ENCODE assay signal across 25 mouse cellular contexts in the genomic region with DNA sequence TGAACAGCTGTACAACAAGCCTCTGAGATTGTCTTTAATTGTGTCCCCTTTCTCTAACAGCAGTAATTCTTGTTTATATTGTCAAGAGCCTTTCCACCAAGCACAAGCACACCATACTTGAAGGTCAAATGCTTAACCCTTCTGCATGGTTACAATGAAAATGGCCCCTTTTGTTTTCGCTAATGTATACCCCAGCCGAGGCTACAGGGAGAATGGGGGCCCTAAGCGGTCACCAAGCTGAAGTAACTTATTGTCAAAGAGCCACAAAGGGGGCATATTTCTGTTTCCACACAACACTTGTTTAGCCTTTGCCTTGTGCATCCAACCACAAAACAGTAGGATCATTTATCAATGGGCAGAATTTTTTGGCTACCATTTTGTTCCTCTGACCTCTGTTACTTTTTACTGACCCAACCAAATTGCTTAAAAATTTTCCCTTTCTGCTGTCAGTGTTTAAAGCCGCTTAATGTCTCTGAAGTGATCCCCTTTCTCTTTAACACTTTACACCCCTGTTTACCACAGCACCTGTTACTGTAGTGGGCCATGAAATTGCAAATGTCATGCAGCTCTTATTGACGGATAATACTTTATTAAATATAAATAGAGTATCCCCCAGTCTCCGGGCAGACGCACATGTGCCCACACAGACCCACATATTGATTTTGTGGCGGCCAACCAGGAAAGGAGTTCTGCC.
DNase-seq lines count a peak whose midpoint lies in the region; ATAC-seq lines count a peak whose summit lies in the region.
"Had no signal": no experiment of that assay in that cellular context is flagged by ENCODE, and none has a peak within 500 bp of the region (broad histone marks: within the 10 kb centered on the region; RNA-seq: fewer than 3 reads in every experiment).

No protein-coding gene starts in this region.

- 18% methylated on average over 8 of the region's 8 CpGs for WGBS in hindbrain, embryonic 12.5 days
- 32% methylated on average over 8 of the region's 8 CpGs for WGBS in hindbrain, embryonic 16.5 days
- WGBS in neural tube, embryonic 11.5 days, result 31% methylated on average over 8 of the region's 8 CpGs
- WGBS in embryonic facial prominence, embryonic 10.5 days, result 47% methylated on average over 8 of the region's 8 CpGs

- no peak overlapping the region for H3K4me2 ChIP-seq in hindbrain, embryonic 12.5 days (replicated peaks)
- H3K4me2 ChIP-seq in hindbrain, embryonic 16.5 days (ENCODE audit: low read length), result no peak overlapping the region
- H3K4me2 ChIP-seq in neural tube, embryonic 11.5 days (ENCODE audit: low read depth), result no peak overlapping the region
- H3K4me2 ChIP-seq: forebrain, embryonic 12.5 days; kidney, embryonic 15.5 days; limb, embryonic 15.5 days; lung, embryonic 14.5 days had no signal

- DNase-seq in neural tube, embryonic 11.5 days (ENCODE audit: low spot score), result no peak
- no peak for DNase-seq in neural tube, embryonic 10.5 days (ENCODE audit: extremely low spot score, low spot score)
- peak; percentile 10 for DNase-seq in embryonic facial prominence, embryonic 10.5 days (ENCODE audit: low spot score)
- peak; percentile 60 for DNase-seq in retina, embryonic 14.5 days (ENCODE audit: low spot score)
- no peak for DNase-seq in layer of hippocampus, postnatal 36 days
- no peak for DNase-seq in yolk sac, embryonic 10.5 days (ENCODE audit: low spot score)
- DNase-seq: adrenal gland, adult 8-10 months; cerebellum, adult 11-12 months; cerebellum, postnatal 14 days; gastrocnemius, postnatal 36 days; heart, adult 2 months; kidney, postnatal 4 days; lung, embryonic 14.5 days; thymus, postnatal 4 days had no signal

- ATAC-seq in hindbrain, embryonic 12.5 days (ENCODE audit: low FRiP score), result peak; percentile 67
- no peak for ATAC-seq in hindbrain, embryonic 16.5 days
- ATAC-seq in neural tube, embryonic 11.5 days (ENCODE audit: insufficient read depth, low FRiP score, low TSS enrichment), result peak; percentile 84
- ATAC-seq: activated CD4-positive, CD25-positive, alpha-beta regulatory T cell, adult 4 months; intestine, postnatal 0 days had no signal

- H3K27me3 ChIP-seq in hindbrain, embryonic 12.5 days, result peaks cover 52% of the 10 kb centered on the region
- H3K27me3 ChIP-seq in hindbrain, embryonic 16.5 days (replicated peaks; ENCODE audit: control insufficient read depth, insufficient read depth, low read length), result no peaks in the 10 kb centered on the region; the same call in 1 of the 2 replicates
- peaks cover 13% of the 10 kb centered on the region for H3K27me3 ChIP-seq in neural tube, embryonic 11.5 days (ENCODE audit: control insufficient read depth, insufficient read depth, low read length)
- H3K27me3 ChIP-seq in embryonic facial prominence, embryonic 10.5 days (replicated peaks; ENCODE audit: low read depth, poor library complexity, severe bottlenecking), result peaks cover 84% of the 10 kb centered on the region
- H3K27me3 ChIP-seq: kidney, embryonic 15.5 days; limb, embryonic 15.5 days; megakaryocyte, embryonic 14.5 days had no signal

- H3K4me1 ChIP-seq in hindbrain, embryonic 12.5 days, result peaks cover 48% of the 10 kb centered on the region
- peaks cover 8% of the 10 kb centered on the region for H3K4me1 ChIP-seq in hindbrain, embryonic 16.5 days (ENCODE audit: control insufficient read depth, insufficient read depth, low read depth, low read length)
- peaks cover 25% of the 10 kb centered on the region for H3K4me1 ChIP-seq in neural tube, embryonic 11.5 days (ENCODE audit: control insufficient read depth, insufficient read depth, low read length)
- peaks cover 68% of the 10 kb centered on the region for H3K4me1 ChIP-seq in embryonic facial prominence, embryonic 10.5 days

- 0 out of 2 replicates have a peak overlapping the region, but pooled peaks have one; percentile 0 for H3K27ac ChIP-seq in hindbrain, embryonic 12.5 days
- H3K27ac ChIP-seq in hindbrain, embryonic 16.5 days (ENCODE audit: low read depth, low read length), result no peak overlapping the region
- H3K27ac ChIP-seq in neural tube, embryonic 11.5 days (ENCODE audit: low read depth, low read length), result no peak overlapping the region
- H3K27ac ChIP-seq in embryonic facial prominence, embryonic 10.5 days (replicated peaks), result 0 out of 2 replicates have a peak overlapping the region, but pooled peaks have one; percentile 57
- H3K27ac ChIP-seq: forebrain, embryonic 12.5 days; heart, adult 2 months; limb, embryonic 15.5 days; liver, embryonic 14.5 days had no signal

- H3K9ac ChIP-seq in hindbrain, embryonic 12.5 days, result no peak overlapping the region
- no peak overlapping the region for H3K9ac ChIP-seq in hindbrain, embryonic 16.5 days (ENCODE audit: low read depth, low read length)
- H3K9ac ChIP-seq in neural tube, embryonic 11.5 days (ENCODE audit: low read length), result no peak overlapping the region
- H3K9ac ChIP-seq: forebrain, embryonic 12.5 days; kidney, embryonic 15.5 days; limb, embryonic 15.5 days; liver, embryonic 14.5 days; lung, embryonic 14.5 days had no signal

- H3K9me3 ChIP-seq in hindbrain, embryonic 12.5 days (replicated peaks), result no peaks in the 10 kb centered on the region
- H3K9me3 ChIP-seq in hindbrain, embryonic 16.5 days (ENCODE audit: control insufficient read depth, low read length), result no peaks in the 10 kb centered on the region
- H3K9me3 ChIP-seq in neural tube, embryonic 11.5 days (ENCODE audit: control insufficient read depth, low read length), result no peaks in the 10 kb centered on the region
- H3K9me3 ChIP-seq in embryonic facial prominence, embryonic 10.5 days, result no peaks in the 10 kb centered on the region
- H3K9me3 ChIP-seq: forebrain, embryonic 12.5 days; G1E; kidney, embryonic 15.5 days; limb, embryonic 15.5 days; megakaryocyte, embryonic 14.5 days had no signal

- H3K4me3 ChIP-seq in hindbrain, embryonic 12.5 days, result no peak overlapping the region
- no peak overlapping the region for H3K4me3 ChIP-seq in hindbrain, embryonic 16.5 days (ENCODE audit: low read length)
- no peak overlapping the region for H3K4me3 ChIP-seq in neural tube, embryonic 11.5 days (ENCODE audit: low read depth, low read length)
- no peak overlapping the region for H3K4me3 ChIP-seq in embryonic facial prominence, embryonic 10.5 days
- H3K4me3 ChIP-seq: erythroblast, embryonic 14.5 days; forebrain, embryonic 12.5 days; heart, adult 2 months; kidney, embryonic 15.5 days; limb, embryonic 15.5 days; megakaryocyte, embryonic 14.5 days had no signal

- H3K36me3 ChIP-seq in hindbrain, embryonic 12.5 days, result no peaks in the 10 kb centered on the region
- no peaks in the 10 kb centered on the region for H3K36me3 ChIP-seq in hindbrain, embryonic 16.5 days (ENCODE audit: control insufficient read depth, insufficient read depth, low read length)
- no peaks in the 10 kb centered on the region for H3K36me3 ChIP-seq in neural tube, embryonic 11.5 days (ENCODE audit: control insufficient read depth, insufficient read depth, low read length)
- no peaks in the 10 kb centered on the region for H3K36me3 ChIP-seq in embryonic facial prominence, embryonic 10.5 days (replicated peaks)
- H3K36me3 ChIP-seq: forebrain, embryonic 12.5 days; kidney, embryonic 15.5 days; limb, embryonic 15.5 days had no signal

Comparison
In these comparisons a context has a peak if more than half of its experiments do, and no peak if none do; other contexts are left out.
1. H3K27ac ChIP-seq: peak in hindbrain, embryonic 12.5 days (single experiment) and embryonic facial prominence, embryonic 10.5 days (single experiment); none in hindbrain, embryonic 16.5 days (single experiment) and neural tube, embryonic 11.5 days (single experiment).
2. DNase-seq: peak in embryonic facial prominence, embryonic 10.5 days (single experiment) and retina, embryonic 14.5 days (single experiment); none in neural tube, embryonic 11.5 days (single experiment), neural tube, embryonic 10.5 days (single experiment), layer of hippocampus, postnatal 36 days (0 of 2) and yolk sac, embryonic 10.5 days (single experiment).